Mouse (Mus musculus) thymus, postnatal 0 days (tissue): Measurements from ENCODE around the gene Pold2. TPM values are rescaled to one million over a fixed set of nuclear protein-coding genes. Genes with fewer than 3 reads are reported as not detected.
"Not testable (repeated sequence)": the region's sequence is repeated elsewhere in the genome, so short reads cannot be mapped to it uniquely, and the experiment has no call there.

Experiments
- DNase-seq: peaks from one replicate; pipeline ENCODE4 v3.0.0-alpha.2; 2015; ENCODE audit warnings: low spot score
- polyA plus RNA-seq: library from polyadenylated mRNA; unstranded; fragments of >200 nt; fragmentation: Nextera tagmentation; extraction: Ambion mirVana; gene quantifications from 2 replicates; pipeline ENCODE4 v1.2.1, GENCODE M21; 2015

Pold2 gene
- polyA plus RNA-seq, 1 experiment from 2014 or later = 97.0 TPM

DNA sequence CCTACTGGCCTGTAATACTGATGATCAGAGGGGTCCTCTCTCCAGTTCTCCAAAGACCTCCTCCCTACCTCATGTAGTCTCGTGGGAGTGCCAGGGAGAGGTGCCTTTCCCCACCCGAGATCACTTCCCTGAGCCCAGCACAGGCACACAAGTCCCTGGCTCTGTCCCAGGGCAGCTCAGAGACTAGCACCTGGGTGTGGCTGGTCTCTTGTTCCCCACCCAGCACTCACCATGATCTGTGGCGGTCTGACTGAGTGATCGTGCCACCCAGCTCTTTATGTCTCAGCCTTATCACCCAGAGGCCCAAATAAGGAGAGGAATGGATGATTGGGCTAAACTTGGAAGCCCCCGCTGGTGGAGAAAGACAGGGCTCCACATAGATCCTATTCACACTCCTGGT lies 20.4 kb upstream of the Pold2 start, which contains the start of gene Myl7:
Gene Myl7, minus strand, starts transcription at position 252 of the 400 bp plus-strand sequence.
- no peak for DNase-seq

DNA sequence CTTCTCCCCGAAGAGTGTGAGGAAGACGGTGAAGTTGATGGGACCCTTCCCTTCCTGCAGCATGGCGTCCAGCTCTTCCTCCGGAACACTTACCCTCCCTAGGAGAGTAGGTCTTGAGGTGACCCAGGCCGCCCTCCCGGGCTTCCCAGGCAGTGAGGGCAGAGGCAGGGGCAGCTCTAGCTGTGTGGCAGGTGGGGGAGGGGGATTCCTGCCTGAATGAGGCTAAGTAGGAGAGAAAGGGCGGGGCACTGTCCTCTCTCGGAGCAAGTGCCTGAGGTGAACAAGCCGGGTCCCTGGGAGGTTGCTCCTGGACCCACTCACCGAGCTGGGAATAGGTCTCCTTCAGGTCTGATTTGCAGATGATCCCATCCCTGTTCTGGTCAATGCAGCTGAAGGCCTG lies 19.7 kb upstream of the Pold2 start:
- no peak for DNase-seq

- peak; percentile 15 for DNase-seq
Measured at GRCm38 (mm10) chr11:5897230-5897629, 19.1 kb upstream of the Pold2 start.

DNA sequence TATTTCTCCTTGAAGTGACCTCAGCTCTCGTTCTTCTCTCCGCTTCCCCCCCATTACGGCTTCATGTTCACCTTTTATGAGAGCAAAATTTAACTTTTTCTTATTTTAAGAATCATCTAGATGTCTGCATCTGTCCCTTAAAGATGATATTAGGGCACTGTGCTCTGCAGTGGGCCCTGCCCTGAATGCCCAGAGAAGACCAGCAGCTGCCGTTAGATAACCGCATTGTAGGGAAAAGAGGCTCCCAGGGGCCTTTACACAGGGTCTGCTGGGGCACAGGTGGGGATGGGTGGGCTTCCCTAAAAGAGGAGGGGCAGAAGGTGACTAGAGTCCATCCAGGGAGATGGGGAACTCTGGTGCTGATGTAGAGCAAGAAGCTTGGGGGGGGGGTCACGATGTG lies 15.7 kb upstream of the Pold2 start:
- DNase-seq = no peak

GRCm38 (mm10) chr11:5892810-5893368 lies 14.8 kb upstream of the Pold2 start:
- DNase-seq = no peak

- no peak for DNase-seq
Measured at GRCm38 (mm10) chr11:5892151-5892591, 14.1 kb upstream of the Pold2 start.

GRCm38 (mm10) chr11:5888563-5888962 lies 10.5 kb upstream of the Pold2 start:
- DNase-seq = not testable (repeated sequence)

DNA sequence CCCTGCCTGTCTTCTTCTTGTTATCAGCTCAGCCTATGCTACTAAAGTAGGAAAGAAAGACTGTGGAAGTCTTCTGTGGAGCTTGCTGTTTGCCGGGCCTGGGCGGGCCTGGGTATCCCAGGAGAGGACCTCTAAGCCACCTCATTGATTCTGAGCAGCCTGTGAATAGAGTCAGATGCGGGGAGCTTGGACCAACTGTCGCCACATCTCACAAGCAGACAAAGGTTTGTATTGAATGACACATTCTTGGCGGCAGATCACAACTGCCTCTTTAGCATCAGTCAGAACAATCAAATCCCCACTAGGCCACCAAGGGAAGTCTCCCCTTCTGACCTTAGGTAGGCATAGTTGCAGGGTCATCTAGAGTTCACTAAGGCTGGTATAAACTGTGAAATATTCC lies 9.2 kb upstream of the Pold2 start:
- no peak for DNase-seq

GRCm38 (mm10) chr11:5886187-5886586 lies 8.1 kb upstream of the Pold2 start:
- peak; percentile 72 for DNase-seq

- no peak for DNase-seq
Measured at GRCm38 (mm10) chr11:5882518-5882917, 4.4 kb upstream of the Pold2 start.

DNA sequence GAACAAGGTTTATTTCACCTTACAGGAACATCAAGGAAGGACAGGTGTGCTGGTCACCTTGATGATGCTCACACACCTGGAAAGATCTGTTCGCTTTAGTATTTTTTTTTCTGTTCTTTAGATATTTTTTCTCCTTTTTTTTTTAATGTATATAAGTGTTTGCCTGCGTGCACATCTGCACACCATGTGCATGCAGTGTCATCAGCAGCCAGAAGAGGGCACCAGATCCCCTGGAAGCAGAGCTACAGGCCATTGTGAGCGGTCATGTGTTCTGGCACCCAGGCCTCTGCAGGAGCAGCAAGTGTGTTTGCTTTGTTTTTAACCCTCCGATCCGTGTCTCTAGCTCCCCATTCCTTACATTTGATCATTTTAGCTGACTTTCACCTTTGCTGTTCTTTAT lies 1.8 kb upstream of the Pold2 start:
- peak; percentile 44 for DNase-seq

- no peak for DNase-seq
Measured at GRCm38 (mm10) chr11:5878661-5879060, 569 bp upstream of the Pold2 start.

- no peak for DNase-seq
Measured at GRCm38 (mm10) chr11:5877421-5877820, 671 bp downstream of the Pold2 start.

- DNase-seq = no peak
Measured at GRCm38 (mm10) chr11:5873192-5873591, 4.9 kb downstream of the Pold2 start.

DNA sequence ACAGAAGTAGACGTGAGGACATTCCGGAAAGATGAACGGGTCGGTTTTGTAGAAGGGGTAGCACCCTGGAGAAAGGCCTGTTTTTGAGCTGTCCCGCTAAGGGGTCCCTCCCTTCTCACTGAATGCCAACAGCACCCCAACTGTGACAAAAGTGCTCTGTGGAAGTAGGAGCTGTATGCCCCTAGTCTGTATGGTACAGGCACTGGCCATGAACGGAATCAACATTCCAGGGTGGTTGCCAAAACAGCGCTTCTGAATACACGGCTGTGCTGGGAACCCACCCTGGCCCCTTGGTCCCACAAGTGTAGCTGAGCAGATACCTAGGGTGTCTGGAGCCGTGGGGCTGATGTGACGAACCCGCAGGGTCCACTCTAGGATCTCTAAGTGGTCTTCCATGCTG lies 5.4 kb downstream of the Pold2 start:
- DNase-seq = no peak

- DNase-seq = no peak
Measured at GRCm38 (mm10) chr11:5870069-5870468, 8.0 kb downstream of the Pold2 start.

GRCm38 (mm10) chr11:5869331-5869730 lies 8.8 kb downstream of the Pold2 start:
- no peak for DNase-seq

GRCm38 (mm10) chr11:5868324-5868723 lies 9.8 kb downstream of the Pold2 start:
- no peak for DNase-seq

DNA sequence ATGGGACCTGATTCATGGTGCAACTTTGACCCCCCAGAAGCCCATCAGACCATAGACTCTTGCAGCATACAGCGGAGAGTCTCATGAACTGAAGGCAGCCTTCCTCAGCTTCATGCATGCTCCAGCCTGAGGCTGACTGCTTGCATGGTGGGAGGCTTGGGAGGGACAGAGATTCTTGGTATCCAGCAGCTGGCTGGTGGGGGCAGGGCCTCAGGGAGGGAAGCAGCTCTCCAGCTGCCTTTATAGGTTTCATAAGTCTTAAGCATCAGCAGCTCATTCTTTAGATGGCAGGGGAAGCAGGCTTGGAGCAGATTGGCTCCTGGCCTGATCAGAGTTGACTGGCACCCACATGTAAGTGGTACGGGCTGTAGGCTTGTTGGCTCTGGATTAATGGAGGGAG lies 10.9 kb downstream of the Pold2 start:
- no peak for DNase-seq

DNA sequence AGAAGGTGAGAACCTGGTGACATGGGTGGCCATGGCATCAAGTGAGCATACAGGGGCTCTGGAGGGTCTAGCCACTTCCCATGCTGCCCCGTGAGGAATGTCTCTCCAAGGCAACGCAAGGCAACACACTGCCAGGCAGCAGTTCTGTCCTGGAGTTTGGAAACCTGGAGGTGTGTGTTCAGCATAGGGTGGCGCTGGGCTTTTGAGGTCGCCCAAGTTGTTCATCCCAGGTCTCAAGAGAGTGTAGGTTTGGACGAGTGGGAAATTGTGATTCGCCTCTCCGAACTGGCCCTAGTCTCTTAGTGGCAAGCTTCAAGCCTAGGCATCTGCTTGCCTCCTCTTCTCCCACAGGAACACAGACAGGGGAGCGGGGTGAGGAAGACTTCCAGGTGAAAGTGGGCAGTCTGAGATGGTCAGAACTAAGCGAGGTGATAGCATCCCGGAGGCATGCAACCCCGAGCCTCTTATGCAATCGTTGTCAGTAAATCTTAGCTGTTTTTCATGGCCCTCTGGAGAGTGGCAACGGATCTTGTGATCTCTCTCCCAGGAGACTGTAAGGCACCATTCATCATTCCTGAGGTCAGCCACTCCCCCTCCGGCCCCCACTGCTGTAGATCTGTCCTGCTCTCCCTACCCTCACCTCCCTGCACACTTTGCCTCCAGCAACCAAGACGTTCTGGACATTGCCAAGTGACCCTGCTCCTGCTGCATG lies 15.5 kb downstream of the Pold2 start:
- no peak for DNase-seq

DNA sequence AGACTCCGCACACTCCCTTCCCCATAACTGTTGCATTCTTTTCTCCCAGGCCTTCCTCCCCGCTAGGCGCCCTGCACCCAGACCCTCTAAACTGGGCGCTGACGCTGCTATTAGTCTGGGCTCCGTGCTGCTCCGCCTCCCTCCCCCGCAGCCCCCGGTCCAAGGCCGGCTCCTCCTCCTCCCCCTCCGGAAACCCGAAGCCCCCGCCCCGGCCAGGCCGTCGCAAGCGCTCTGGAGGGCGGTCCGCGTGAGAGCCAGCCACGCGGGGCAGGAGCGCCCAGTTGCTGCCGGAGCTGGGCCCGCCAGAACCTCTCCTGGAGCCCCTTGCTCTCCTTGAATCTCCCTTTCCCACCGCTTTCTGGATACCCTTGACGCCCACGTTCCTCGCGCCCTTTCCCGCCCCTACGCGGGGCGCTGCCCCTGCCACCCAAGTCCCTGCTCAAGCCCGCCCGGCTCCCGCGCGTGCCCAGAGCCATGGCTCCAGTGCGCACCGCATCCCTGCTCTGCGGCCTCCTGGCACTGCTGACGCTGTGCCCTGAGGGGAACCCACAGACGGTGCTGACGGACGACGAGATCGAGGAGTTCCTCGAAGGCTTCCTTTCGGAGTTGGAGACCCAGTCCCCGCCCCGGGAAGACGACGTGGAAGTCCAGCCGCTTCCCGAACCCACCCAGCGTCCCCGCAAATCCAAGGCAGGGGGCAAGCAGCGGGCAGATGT lies 16.3 kb downstream of the Pold2 start, which contains the start of gene Aebp1:
Gene Aebp1, plus strand, starts transcription at position 270 of the 716 bp plus-strand sequence.
- peak; percentile 24 for DNase-seq

GRCm38 (mm10) chr11:5860639-5861038 lies 17.5 kb downstream of the Pold2 start:
- no peak for DNase-seq
